Mouse (Mus musculus): ENCODE measurements around the gene Ttc12. TPM values are rescaled to one million over a fixed set of nuclear protein-coding genes. Genes with fewer than 3 reads are reported as not detected.

Ttc12 gene
- polyA plus RNA-seq, 1 experiment: 0.04 TPM

- H3K4me1 ChIP-seq: no peaks in the 10 kb centered on the region
- TF ChIP-seq GATA1 (IDR thresholded peaks at IDR 0.05; ENCODE audit: borderline replicate concordance, low read length) (no peak), FLI1 (IDR thresholded peaks at IDR 0.05; ENCODE audit: low read length) (no peak)
- no peaks in the 10 kb centered on the region for H3K9me3 ChIP-seq
- peak overlapping the region; percentile 64 for H3K4me3 ChIP-seq (replicated peaks)
- H3K36me3 ChIP-seq (replicated peaks; ENCODE audit: low read length): no peaks in the 10 kb centered on the region
- H3K27me3 ChIP-seq (replicated peaks): no peaks in the 10 kb centered on the region
Measured at GRCm38 (mm10) chr9:49499878-49500277, 13.9 kb upstream of the Ttc12 start.

GRCm38 (mm10) chr9:49493979-49494649, 8.1 kb upstream of the Ttc12 start:
- H3K9me3 ChIP-seq: no peaks in the 10 kb centered on the region

GRCm38 (mm10) chr9:49490609-49491008, 4.6 kb upstream of the Ttc12 start:
- Histone ChIP-seq H3K4me1 (peaks cover 21% of the 10 kb centered on the region), H3K9me3 (no peaks in the 10 kb centered on the region), H3K36me3 (replicated peaks; ENCODE audit: low read length) (no peaks in the 10 kb centered on the region), H3K27me3 (replicated peaks) (peaks cover 17% of the 10 kb centered on the region), H3K4me3 (replicated peaks) (no peak overlapping the region)
- TF ChIP-seq FLI1 (IDR thresholded peaks at IDR 0.05; ENCODE audit: low read length): no peak
- TF ChIP-seq GATA1 (IDR thresholded peaks at IDR 0.05; ENCODE audit: borderline replicate concordance, low read length): no peak

More at GRCm38 (mm10) chr9:49493979-49494649, 8.1 kb upstream of the Ttc12 start:
- no peak overlapping the region for H3K4me3 ChIP-seq (replicated peaks)
- H3K4me1 ChIP-seq: peaks cover 2% of the 10 kb centered on the region; the same call in 1 of the 2 replicates
- H3K27me3 ChIP-seq (replicated peaks): peaks cover 2% of the 10 kb centered on the region
- TF ChIP-seq FLI1 (IDR thresholded peaks at IDR 0.05; ENCODE audit: low read length) (no peak), GATA1 (IDR thresholded peaks at IDR 0.05; ENCODE audit: borderline replicate concordance, low read length) (no peak)
- no peaks in the 10 kb centered on the region for H3K36me3 ChIP-seq (replicated peaks; ENCODE audit: low read length)

- peak overlapping the region; percentile 72 for H3K4me3 ChIP-seq (replicated peaks)
- TF ChIP-seq FLI1 (IDR thresholded peaks at IDR 0.05; ENCODE audit: low read length) (no peak), GATA1 (IDR thresholded peaks at IDR 0.05; ENCODE audit: borderline replicate concordance, low read length) (no peak)
- H3K9me3 ChIP-seq: no peaks in the 10 kb centered on the region
- peaks cover 19% of the 10 kb centered on the region for H3K27me3 ChIP-seq (replicated peaks)
- peaks cover 32% of the 10 kb centered on the region for H3K4me1 ChIP-seq
- no peaks in the 10 kb centered on the region for H3K36me3 ChIP-seq (replicated peaks; ENCODE audit: low read length)
Measured at GRCm38 (mm10) chr9:49488912-49489895, 3.2 kb upstream of the Ttc12 start.

- Histone ChIP-seq H3K9me3 (no peaks in the 10 kb centered on the region), H3K4me1 (peaks cover 40% of the 10 kb centered on the region), H3K27me3 (replicated peaks) (peaks cover 19% of the 10 kb centered on the region), H3K4me3 (replicated peaks) (no peak overlapping the region), H3K36me3 (replicated peaks; ENCODE audit: low read length) (no peaks in the 10 kb centered on the region)
- no peak for TF ChIP-seq GATA1 (IDR thresholded peaks at IDR 0.05; ENCODE audit: borderline replicate concordance, low read length)
- no peak for TF ChIP-seq FLI1 (IDR thresholded peaks at IDR 0.05; ENCODE audit: low read length)
Measured at GRCm38 (mm10) chr9:49488258-49488657, 2.2 kb upstream of the Ttc12 start.

- H3K9me3 ChIP-seq: no peaks in the 10 kb centered on the region
- H3K4me1 ChIP-seq: peaks cover 45% of the 10 kb centered on the region
- TF ChIP-seq GATA1 (IDR thresholded peaks at IDR 0.05; ENCODE audit: borderline replicate concordance, low read length): no peak
- no peak overlapping the region for H3K4me3 ChIP-seq (replicated peaks)
- H3K36me3 ChIP-seq (replicated peaks; ENCODE audit: low read length): no peaks in the 10 kb centered on the region
- peaks cover 19% of the 10 kb centered on the region for H3K27me3 ChIP-seq (replicated peaks)
Measured at GRCm38 (mm10) chr9:49487657-49487943, 1.6 kb upstream of the Ttc12 start.

GRCm38 (mm10) chr9:49486805-49487656, 1.0 kb upstream of the Ttc12 start:
- peak overlapping the region; percentile 94 for H3K4me3 ChIP-seq (replicated peaks)
- H3K4me1 ChIP-seq: peaks cover 45% of the 10 kb centered on the region
- no peaks in the 10 kb centered on the region for H3K36me3 ChIP-seq (replicated peaks; ENCODE audit: low read length)
- no peak for TF ChIP-seq FLI1 (IDR thresholded peaks at IDR 0.05; ENCODE audit: low read length)
- no peak for TF ChIP-seq GATA1 (IDR thresholded peaks at IDR 0.05; ENCODE audit: borderline replicate concordance, low read length)
- H3K27me3 ChIP-seq (replicated peaks): peaks cover 19% of the 10 kb centered on the region
- H3K9me3 ChIP-seq: no peaks in the 10 kb centered on the region

GRCm38 (mm10) chr9:49485250-49485891, 654 bp downstream of the Ttc12 start:
- H3K4me3 ChIP-seq (replicated peaks): peak overlapping the region; percentile 94
- no peaks in the 10 kb centered on the region for H3K36me3 ChIP-seq (replicated peaks; ENCODE audit: low read length)
- TF ChIP-seq FLI1 (IDR thresholded peaks at IDR 0.05; ENCODE audit: low read length) (no peak), GATA1 (IDR thresholded peaks at IDR 0.05; ENCODE audit: borderline replicate concordance, low read length) (no peak)
- peaks cover 45% of the 10 kb centered on the region for H3K4me1 ChIP-seq
- no peaks in the 10 kb centered on the region for H3K9me3 ChIP-seq
- peaks cover 19% of the 10 kb centered on the region for H3K27me3 ChIP-seq (replicated peaks)

- Histone ChIP-seq H3K36me3 (replicated peaks; ENCODE audit: low read length) (no peaks in the 10 kb centered on the region), H3K27me3 (replicated peaks) (peaks cover 17% of the 10 kb centered on the region), H3K9me3 (no peaks in the 10 kb centered on the region), H3K4me3 (replicated peaks) (peak overlapping the region; percentile 35), H3K4me1 (peaks cover 37% of the 10 kb centered on the region)
- no peak for TF ChIP-seq FLI1 (IDR thresholded peaks at IDR 0.05; ENCODE audit: low read length)
- no peak for TF ChIP-seq GATA1 (IDR thresholded peaks at IDR 0.05; ENCODE audit: borderline replicate concordance, low read length)
Measured at GRCm38 (mm10) chr9:49483316-49483715, 2.7 kb downstream of the Ttc12 start.
